Mouse (Mus musculus): ENCODE data around the gene Fads2. TPM values are rescaled to one million over a fixed set of nuclear protein-coding genes. Genes with fewer than 3 reads are reported as not detected.

Fads2 gene
- polyA plus RNA-seq, 1 experiment from 2014 or later = 171 TPM

- ATAC-seq = no peak
Measured at GRCm38 (mm10) chr19:10054361-10055075, 47.0 kb downstream of the Fads2 start.

GRCm38 (mm10) chr19:10053692-10054260, 47.8 kb downstream of the Fads2 start:
- Histone ChIP-seq H3K4me3 (replicated peaks; ENCODE audit: low read length) (no peak overlapping the region), H3K36me3 (ENCODE audit: control insufficient read depth, insufficient read depth) (peaks cover 6% of the 10 kb centered on the region), H3K4me1 (replicated peaks; ENCODE audit: control insufficient read depth, insufficient read depth, low read length) (no peaks in the 10 kb centered on the region), H3K4me2 (ENCODE audit: low read length) (no peak overlapping the region), H3K27me3 (replicated peaks; ENCODE audit: control insufficient read depth, insufficient read depth, low read length) (no peaks in the 10 kb centered on the region), H3K9ac (replicated peaks; ENCODE audit: low read depth, low read length) (no peak overlapping the region), H3K27ac (ENCODE audit: low read length) (no peak overlapping the region), H3K9me3 (ENCODE audit: control insufficient read depth, low read length) (no peaks in the 10 kb centered on the region)
- no peak for ATAC-seq
- WGBS = 92% methylated on average over 10 of the region's 10 CpGs

More at GRCm38 (mm10) chr19:10054361-10055075, 47.0 kb downstream of the Fads2 start:
- H3K9ac ChIP-seq (replicated peaks; ENCODE audit: low read depth, low read length) = no peak overlapping the region
- H3K4me2 ChIP-seq (ENCODE audit: low read length) = no peak overlapping the region
- WGBS = 86% methylated on average over 6 of the region's 6 CpGs
- H3K27ac ChIP-seq (ENCODE audit: low read length) = no peak overlapping the region
- peaks cover 6% of the 10 kb centered on the region for H3K36me3 ChIP-seq (ENCODE audit: control insufficient read depth, insufficient read depth)
- H3K27me3 ChIP-seq (replicated peaks; ENCODE audit: control insufficient read depth, insufficient read depth, low read length) = no peaks in the 10 kb centered on the region
- no peak overlapping the region for H3K4me3 ChIP-seq (replicated peaks; ENCODE audit: low read length)
- no peaks in the 10 kb centered on the region for H3K9me3 ChIP-seq (ENCODE audit: control insufficient read depth, low read length)
- H3K4me1 ChIP-seq (replicated peaks; ENCODE audit: control insufficient read depth, insufficient read depth, low read length) = no peaks in the 10 kb centered on the region

DNA sequence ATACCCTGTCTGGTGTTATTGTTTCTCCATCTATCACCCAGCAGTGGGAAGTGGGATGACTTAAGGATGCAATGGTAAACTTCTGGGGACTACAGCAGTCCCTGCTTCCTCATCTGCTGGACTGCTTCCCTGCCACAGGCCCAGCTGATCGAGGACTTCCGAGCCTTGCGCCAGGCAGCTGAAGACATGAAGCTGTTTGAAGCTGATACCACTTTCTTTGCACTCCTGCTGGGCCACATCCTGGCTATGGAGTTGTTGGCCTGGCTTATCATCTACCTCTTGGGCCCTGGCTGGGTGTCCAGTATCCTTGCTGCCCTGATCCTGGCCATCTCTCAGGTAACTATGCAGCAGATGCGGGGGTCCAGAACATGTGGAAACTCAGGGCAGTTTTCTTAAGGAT, 48.8 kb downstream of the Fads2 start:
- peaks cover 3% of the 10 kb centered on the region; the same call in 1 of the 2 replicates for H3K36me3 ChIP-seq (ENCODE audit: control insufficient read depth, insufficient read depth)
- no peaks in the 10 kb centered on the region for H3K9me3 ChIP-seq (ENCODE audit: control insufficient read depth, low read length)
- 93% methylated on average over 4 of the region's 4 CpGs for WGBS
- no peak overlapping the region for H3K9ac ChIP-seq (replicated peaks; ENCODE audit: low read depth, low read length)
- no peak for ATAC-seq
- no peaks in the 10 kb centered on the region for H3K27me3 ChIP-seq (replicated peaks; ENCODE audit: control insufficient read depth, insufficient read depth, low read length)
- no peak overlapping the region for H3K4me2 ChIP-seq (ENCODE audit: low read length)
- H3K4me1 ChIP-seq (replicated peaks; ENCODE audit: control insufficient read depth, insufficient read depth, low read length) = no peaks in the 10 kb centered on the region
- H3K27ac ChIP-seq (ENCODE audit: low read length) = no peak overlapping the region
- H3K4me3 ChIP-seq (replicated peaks; ENCODE audit: low read length) = no peak overlapping the region

- Histone ChIP-seq H3K4me2 (ENCODE audit: low read length) (no peak overlapping the region), H3K4me3 (replicated peaks; ENCODE audit: low read length) (no peak overlapping the region), H3K9ac (replicated peaks; ENCODE audit: low read depth, low read length) (no peak overlapping the region), H3K4me1 (replicated peaks; ENCODE audit: control insufficient read depth, insufficient read depth, low read length) (no peaks in the 10 kb centered on the region), H3K27ac (ENCODE audit: low read length) (no peak overlapping the region), H3K27me3 (replicated peaks; ENCODE audit: control insufficient read depth, insufficient read depth, low read length) (no peaks in the 10 kb centered on the region), H3K36me3 (ENCODE audit: control insufficient read depth, insufficient read depth) (0 out of 2 replicates have a peak, but pooled peaks cover 2% of the 10 kb centered on the region), H3K9me3 (ENCODE audit: control insufficient read depth, low read length) (no peaks in the 10 kb centered on the region)
- 81% methylated on average over 2 of the region's 2 CpGs for WGBS
- no peak for ATAC-seq
Measured at GRCm38 (mm10) chr19:10050438-10050837, 51.1 kb downstream of the Fads2 start.

GRCm38 (mm10) chr19:10049533-10049932, 52.0 kb downstream of the Fads2 start:
- Histone ChIP-seq H3K4me2 (ENCODE audit: low read length) (no peak overlapping the region), H3K27ac (ENCODE audit: low read length) (no peak overlapping the region), H3K4me1 (replicated peaks; ENCODE audit: control insufficient read depth, insufficient read depth, low read length) (no peaks in the 10 kb centered on the region), H3K9ac (replicated peaks; ENCODE audit: low read depth, low read length) (no peak overlapping the region), H3K27me3 (replicated peaks; ENCODE audit: control insufficient read depth, insufficient read depth, low read length) (no peaks in the 10 kb centered on the region), H3K4me3 (replicated peaks; ENCODE audit: low read length) (no peak overlapping the region), H3K36me3 (ENCODE audit: control insufficient read depth, insufficient read depth) (no peaks in the 10 kb centered on the region), H3K9me3 (ENCODE audit: control insufficient read depth, low read length) (no peaks in the 10 kb centered on the region)
- ATAC-seq = no peak

- Histone ChIP-seq H3K4me1 (replicated peaks; ENCODE audit: control insufficient read depth, insufficient read depth, low read length) (peaks cover 7% of the 10 kb centered on the region), H3K9me3 (ENCODE audit: control insufficient read depth, low read length) (no peaks in the 10 kb centered on the region), H3K4me3 (replicated peaks; ENCODE audit: low read length) (no peak overlapping the region), H3K9ac (replicated peaks; ENCODE audit: low read depth, low read length) (no peak overlapping the region), H3K4me2 (ENCODE audit: low read length) (no peak overlapping the region), H3K27me3 (replicated peaks; ENCODE audit: control insufficient read depth, insufficient read depth, low read length) (no peaks in the 10 kb centered on the region), H3K36me3 (ENCODE audit: control insufficient read depth, insufficient read depth) (no peaks in the 10 kb centered on the region), H3K27ac (ENCODE audit: low read length) (no peak overlapping the region)
- 45% methylated on average over 3 of the region's 3 CpGs for WGBS
- no peak for ATAC-seq
Measured at GRCm38 (mm10) chr19:10046983-10047382, 54.6 kb downstream of the Fads2 start.

GRCm38 (mm10) chr19:10046346-10046745, 55.2 kb downstream of the Fads2 start:
- H3K9ac ChIP-seq (replicated peaks; ENCODE audit: low read depth, low read length) = no peak overlapping the region
- H3K27me3 ChIP-seq (replicated peaks; ENCODE audit: control insufficient read depth, insufficient read depth, low read length) = no peaks in the 10 kb centered on the region
- H3K9me3 ChIP-seq (ENCODE audit: control insufficient read depth, low read length) = no peaks in the 10 kb centered on the region
- 73% methylated on average over 4 of the region's 4 CpGs for WGBS
- no peak for ATAC-seq
- H3K27ac ChIP-seq (ENCODE audit: low read length) = no peak overlapping the region
- no peaks in the 10 kb centered on the region for H3K36me3 ChIP-seq (ENCODE audit: control insufficient read depth, insufficient read depth)
- H3K4me2 ChIP-seq (ENCODE audit: low read length) = no peak overlapping the region
- peaks cover 9% of the 10 kb centered on the region for H3K4me1 ChIP-seq (replicated peaks; ENCODE audit: control insufficient read depth, insufficient read depth, low read length)
- H3K4me3 ChIP-seq (replicated peaks; ENCODE audit: low read length) = no peak overlapping the region

GRCm38 (mm10) chr19:10045707-10046106, 55.8 kb downstream of the Fads2 start:
- H3K9ac ChIP-seq (replicated peaks; ENCODE audit: low read depth, low read length) = no peak overlapping the region
- ATAC-seq = no peak
- no peaks in the 10 kb centered on the region for H3K27me3 ChIP-seq (replicated peaks; ENCODE audit: control insufficient read depth, insufficient read depth, low read length)
- no peak overlapping the region for H3K27ac ChIP-seq (ENCODE audit: low read length)
- no peaks in the 10 kb centered on the region for H3K36me3 ChIP-seq (ENCODE audit: control insufficient read depth, insufficient read depth)
- WGBS = 75% methylated on average over 2 of the region's 2 CpGs
- H3K4me3 ChIP-seq (replicated peaks; ENCODE audit: low read length) = no peak overlapping the region
- H3K4me2 ChIP-seq (ENCODE audit: low read length) = no peak overlapping the region
- no peaks in the 10 kb centered on the region for H3K9me3 ChIP-seq (ENCODE audit: control insufficient read depth, low read length)
- peaks cover 16% of the 10 kb centered on the region for H3K4me1 ChIP-seq (replicated peaks; ENCODE audit: control insufficient read depth, insufficient read depth, low read length)

DNA sequence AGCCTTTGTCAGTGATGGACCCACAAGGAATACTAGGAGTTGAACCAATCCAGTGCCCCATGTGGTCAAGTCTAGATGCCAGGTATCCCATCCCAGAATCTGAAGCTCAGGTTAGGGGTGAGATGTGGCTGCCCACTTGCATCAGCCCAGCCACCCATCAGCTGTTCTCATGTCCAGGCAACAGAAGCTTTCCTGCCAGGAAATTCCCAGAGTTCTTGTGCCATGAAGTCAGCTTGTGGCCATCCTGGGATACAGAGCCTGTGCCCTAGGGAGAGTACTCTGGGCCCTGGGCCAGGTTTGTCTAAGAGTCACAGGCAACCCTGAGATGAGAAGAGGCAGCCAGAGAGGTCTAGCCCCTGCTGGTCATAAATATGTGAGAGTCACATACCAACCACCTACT, 57.9 kb downstream of the Fads2 start:
- no peak overlapping the region for H3K4me3 ChIP-seq (replicated peaks; ENCODE audit: low read length)
- no peaks in the 10 kb centered on the region for H3K9me3 ChIP-seq (ENCODE audit: control insufficient read depth, low read length)
- peaks cover 21% of the 10 kb centered on the region for H3K4me1 ChIP-seq (replicated peaks; ENCODE audit: control insufficient read depth, insufficient read depth, low read length)
- H3K9ac ChIP-seq (replicated peaks; ENCODE audit: low read depth, low read length) = no peak overlapping the region
- no peak for ATAC-seq
- H3K36me3 ChIP-seq (ENCODE audit: control insufficient read depth, insufficient read depth) = no peaks in the 10 kb centered on the region
- no peak overlapping the region for H3K4me2 ChIP-seq (ENCODE audit: low read length)
- no peaks in the 10 kb centered on the region for H3K27me3 ChIP-seq (replicated peaks; ENCODE audit: control insufficient read depth, insufficient read depth, low read length)
- no peak overlapping the region for H3K27ac ChIP-seq (ENCODE audit: low read length)
